Mouse (Mus musculus) spleen, postnatal 36 days (tissue): ENCODE measurements around the gene Shroom3.

Source experiments
- DNase-seq, 2 experiments: peaks; one replicate each; pipeline ENCODE4 v3.0.0; 2022; ENCODE audit warnings: low spot score in 2 of 2, mixed read lengths in 1 of 2

The Shroom3 gene

GRCm38 (mm10) chr5:92751488-92751887 lies 68.3 kb downstream of the Shroom3 start:
- DNase-seq = no peak

- DNase-seq = no peak
Observed at GRCm38 (mm10) chr5:92755241-92755775, 72.1 kb downstream of the Shroom3 start.

- DNase-seq = no peak
Observed at GRCm38 (mm10) chr5:92759156-92759745, 76.0 kb downstream of the Shroom3 start.

- DNase-seq = no peak
Observed at GRCm38 (mm10) chr5:92760542-92760941, 77.3 kb downstream of the Shroom3 start.

GRCm38 (mm10) chr5:92761615-92762353 lies 78.5 kb downstream of the Shroom3 start:
- no peak for DNase-seq

- no peak for DNase-seq
Observed at GRCm38 (mm10) chr5:92762425-92762824, 79.2 kb downstream of the Shroom3 start.

GRCm38 (mm10) chr5:92763546-92763952 lies 80.3 kb downstream of the Shroom3 start:
- DNase-seq = no peak

GRCm38 (mm10) chr5:92766301-92766700 lies 83.1 kb downstream of the Shroom3 start:
- DNase-seq = no peak

GRCm38 (mm10) chr5:92767194-92767777 lies 84.1 kb downstream of the Shroom3 start:
- no peak for DNase-seq

- no peak for DNase-seq
Observed at GRCm38 (mm10) chr5:92767857-92768291, 84.6 kb downstream of the Shroom3 start.

- DNase-seq = no peak
Observed at GRCm38 (mm10) chr5:92773821-92774220, 90.6 kb downstream of the Shroom3 start.

- no peak for DNase-seq
Observed at GRCm38 (mm10) chr5:92774419-92774818, 91.2 kb downstream of the Shroom3 start.

GRCm38 (mm10) chr5:92774893-92775292 lies 91.7 kb downstream of the Shroom3 start:
- no peak for DNase-seq

- DNase-seq = no peak
Observed at GRCm38 (mm10) chr5:92778395-92778794, 95.2 kb downstream of the Shroom3 start.

- no peak for DNase-seq
Observed at GRCm38 (mm10) chr5:92781082-92781481, 97.8 kb downstream of the Shroom3 start.

GRCm38 (mm10) chr5:92784037-92784860 lies 101.0 kb downstream of the Shroom3 start:
- DNase-seq = no peak

- DNase-seq = no peak
Observed at GRCm38 (mm10) chr5:92785870-92786436, 102.7 kb downstream of the Shroom3 start.

- DNase-seq = no peak
Observed at GRCm38 (mm10) chr5:92788990-92789389, 105.8 kb downstream of the Shroom3 start.

- no peak for DNase-seq
Observed at GRCm38 (mm10) chr5:92796089-92796990, 113.1 kb downstream of the Shroom3 start.

GRCm38 (mm10) chr5:92797981-92798380 lies 114.7 kb downstream of the Shroom3 start:
- DNase-seq = no peak
